Mouse (Mus musculus) kidney, postnatal 25 days (tissue): ENCODE measurements around the gene Pde6b.

Source experiments
- DNase-seq, 2 experiments: peaks; one replicate each; pipeline ENCODE4 v3.0.0; 2021; ENCODE audit warnings: mixed read lengths in 2 of 2

Pde6b gene

GRCm38 (mm10) chr5:108388201-108388600 lies at the start of gene Pde6b:
Gene Pde6b, plus strand, starts transcription at chr5:108388391.
- no peak for DNase-seq

GRCm38 (mm10) chr5:108343680-108344170 lies 44.5 kb upstream of the Pde6b start:
- DNase-seq, result no peak

GRCm38 (mm10) chr5:108345313-108346071 lies 42.7 kb upstream of the Pde6b start:
- no peak for DNase-seq

- no peak for DNase-seq
These were observed 40.3 kb upstream of the Pde6b start for GRCm38 (mm10) chr5:108347843-108348242.

GRCm38 (mm10) chr5:108349511-108350148 lies 38.6 kb upstream of the Pde6b start:
- DNase-seq, result no peak

- DNase-seq, result no peak
These were observed 34.1 kb upstream of the Pde6b start for GRCm38 (mm10) chr5:108354056-108354455.

- no peak for DNase-seq
These were observed 30.3 kb upstream of the Pde6b start for GRCm38 (mm10) chr5:108357862-108358261.

GRCm38 (mm10) chr5:108359491-108359890 lies 28.7 kb upstream of the Pde6b start:
- DNase-seq, result no peak

GRCm38 (mm10) chr5:108360211-108360610 lies 28.0 kb upstream of the Pde6b start:
- no peak for DNase-seq

GRCm38 (mm10) chr5:108362330-108362729 lies 25.9 kb upstream of the Pde6b start:
- no peak for DNase-seq

- peak in 1 of 2 experiments; percentile 34 for DNase-seq
These were observed 21.7 kb upstream of the Pde6b start for GRCm38 (mm10) chr5:108366328-108366983.

- DNase-seq, result peak; percentile 26 to 53
These were observed 21.0 kb upstream of the Pde6b start for GRCm38 (mm10) chr5:108366984-108367841.

GRCm38 (mm10) chr5:108367871-108368332 lies 20.3 kb upstream of the Pde6b start, which contains the start of gene Gm42517:
Gene Gm42517, minus strand, starts transcription at chr5:108367922.
- DNase-seq, result no peak

GRCm38 (mm10) chr5:108368446-108368845 lies 19.7 kb upstream of the Pde6b start:
- no peak for DNase-seq

GRCm38 (mm10) chr5:108368851-108369621 lies 19.2 kb upstream of the Pde6b start:
- DNase-seq, result peak; percentile 14 to 42

- DNase-seq, result no peak
These were observed 18.2 kb upstream of the Pde6b start for GRCm38 (mm10) chr5:108369964-108370363.

- DNase-seq, result no peak
These were observed 14.1 kb upstream of the Pde6b start for GRCm38 (mm10) chr5:108374079-108374478.

- no peak for DNase-seq
These were observed 12.1 kb upstream of the Pde6b start for GRCm38 (mm10) chr5:108376059-108376458.

GRCm38 (mm10) chr5:108378346-108378745 lies 9.8 kb upstream of the Pde6b start:
- DNase-seq, result no peak

- DNase-seq, result no peak
These were observed 2.6 kb upstream of the Pde6b start for GRCm38 (mm10) chr5:108385632-108386031.

GRCm38 (mm10) chr5:108386449-108386848 lies 1.7 kb upstream of the Pde6b start:
- no peak for DNase-seq

- no peak for DNase-seq
These were observed 1.6 kb downstream of the Pde6b start for GRCm38 (mm10) chr5:108389744-108390143.
